Mouse (Mus musculus) lung, postnatal 4 days (tissue): ENCODE measurements around the gene Erlin1.
A peak's percentile ranks its signal among the peaks of the same experiment; 100 is the strongest.

Experiments
- DNase-seq, 2 experiments: peaks; one replicate each; pipeline ENCODE4 v3.0.0; 2021

The Erlin1 gene

GRCm38 (mm10) chr19:44060226-44060625, 9.4 kb downstream of the Erlin1 start:
- no peak for DNase-seq

- DNase-seq = no peak
These were observed 14.3 kb downstream of the Erlin1 start for GRCm38 (mm10) chr19:44055173-44055826.

GRCm38 (mm10) chr19:44050388-44050787, 19.2 kb downstream of the Erlin1 start:
- no peak for DNase-seq

- DNase-seq = no peak
These were observed 20.3 kb downstream of the Erlin1 start for GRCm38 (mm10) chr19:44049282-44049681.

- no peak for DNase-seq
These were observed 23.7 kb downstream of the Erlin1 start for GRCm38 (mm10) chr19:44045847-44046246.

- DNase-seq = no peak
These were observed 27.5 kb downstream of the Erlin1 start for GRCm38 (mm10) chr19:44042121-44042520.

- no peak for DNase-seq
These were observed 36.2 kb downstream of the Erlin1 start for GRCm38 (mm10) chr19:44033396-44033795.

- no peak for DNase-seq
These were observed 37.4 kb downstream of the Erlin1 start for GRCm38 (mm10) chr19:44032046-44032744.

GRCm38 (mm10) chr19:44030024-44030423, 39.6 kb downstream of the Erlin1 start:
- DNase-seq = no peak

- no peak for DNase-seq
These were observed 40.6 kb downstream of the Erlin1 start, which contains the start of gene Cyp2c23 for GRCm38 (mm10) chr19:44028972-44029371. TSS of gene Cyp2c23 (minus strand) at chr19:44029208.

GRCm38 (mm10) chr19:44026956-44027530, 42.5 kb downstream of the Erlin1 start:
- no peak for DNase-seq

- no peak for DNase-seq
These were observed 44.5 kb downstream of the Erlin1 start for GRCm38 (mm10) chr19:44024921-44025585.

- DNase-seq = no peak
These were observed 46.5 kb downstream of the Erlin1 start for GRCm38 (mm10) chr19:44023066-44023465.

GRCm38 (mm10) chr19:44021502-44021901, 48.1 kb downstream of the Erlin1 start:
- peak; percentile 62 to 79 for DNase-seq

GRCm38 (mm10) chr19:44019739-44020138, 49.8 kb downstream of the Erlin1 start:
- DNase-seq = no peak

- no peak for DNase-seq
These were observed 55.7 kb downstream of the Erlin1 start for GRCm38 (mm10) chr19:44013862-44014261.

- peak; percentile 64 to 86 for DNase-seq
These were observed 60.8 kb downstream of the Erlin1 start for GRCm38 (mm10) chr19:44008784-44009183.

- DNase-seq = no peak
These were observed 62.4 kb downstream of the Erlin1 start for GRCm38 (mm10) chr19:44007186-44007585.

- no peak for DNase-seq
These were observed 64.6 kb downstream of the Erlin1 start for GRCm38 (mm10) chr19:44005025-44005424.

- no peak for DNase-seq
These were observed 65.3 kb downstream of the Erlin1 start for GRCm38 (mm10) chr19:44004261-44004660.

GRCm38 (mm10) chr19:44000720-44001119, 68.9 kb downstream of the Erlin1 start:
- DNase-seq = no peak

GRCm38 (mm10) chr19:44000061-44000460, 69.5 kb downstream of the Erlin1 start:
- DNase-seq = no peak

- DNase-seq = no peak
These were observed 70.6 kb downstream of the Erlin1 start for GRCm38 (mm10) chr19:43998802-43999527.
